Mouse (Mus musculus) left cerebral cortex, adult 9 months (tissue): ENCODE measurements around the gene Obscn.
A peak's percentile ranks its signal among the peaks of the same experiment; 100 is the strongest.

Source experiments
- DNase-seq, 2 experiments: peaks; one replicate each; pipeline ENCODE4 v3.0.0; 2022; ENCODE audit warnings: low spot score in 2 of 2

Gene Obscn

GRCm38 (mm10) chr11:59135904-59136452 is at the start of gene Obscn:
TSS of gene Obscn (minus strand) at chr11:59136402.
- no peak for DNase-seq

- DNase-seq, result no peak
These were observed 49.3 kb upstream of the Obscn start for GRCm38 (mm10) chr11:59185490-59185889.

- DNase-seq, result peak in 1 of 2 experiments; percentile 69
These were observed 47.6 kb upstream of the Obscn start for GRCm38 (mm10) chr11:59183821-59184220.

- peak in 1 of 2 experiments; percentile 44 for DNase-seq
These were observed 46.7 kb upstream of the Obscn start, which contains the start of gene Gjc2 for GRCm38 (mm10) chr11:59182864-59183331. TSS of gene Gjc2 (minus strand) at chr11:59183213.

- DNase-seq, result no peak
These were observed 40.7 kb upstream of the Obscn start for GRCm38 (mm10) chr11:59176921-59177320.

GRCm38 (mm10) chr11:59176475-59176874 is 40.3 kb upstream of the Obscn start:
- no peak for DNase-seq

GRCm38 (mm10) chr11:59174189-59174838 is 38.1 kb upstream of the Obscn start:
- DNase-seq, result no peak

- no peak for DNase-seq
These were observed 34.3 kb upstream of the Obscn start for GRCm38 (mm10) chr11:59170549-59170948.

- no peak for DNase-seq
These were observed 33.6 kb upstream of the Obscn start for GRCm38 (mm10) chr11:59169807-59170206.

GRCm38 (mm10) chr11:59165616-59166241 is 29.5 kb upstream of the Obscn start:
- no peak for DNase-seq

GRCm38 (mm10) chr11:59164384-59164783 is 28.2 kb upstream of the Obscn start:
- no peak for DNase-seq

- peak; percentile 99 for DNase-seq
These were observed 27.3 kb upstream of the Obscn start, which contains the start of gene Iba57 for GRCm38 (mm10) chr11:59163255-59164236. TSS of gene Iba57 (minus strand) at chr11:59163739.

- DNase-seq, result no peak
These were observed 26.4 kb upstream of the Obscn start for GRCm38 (mm10) chr11:59162443-59163254.

GRCm38 (mm10) chr11:59161398-59161797 is 25.2 kb upstream of the Obscn start:
- DNase-seq, result no peak

- no peak for DNase-seq
These were observed 23.4 kb upstream of the Obscn start for GRCm38 (mm10) chr11:59159558-59159957.

- DNase-seq, result no peak
These were observed 22.9 kb upstream of the Obscn start for GRCm38 (mm10) chr11:59159099-59159498.

GRCm38 (mm10) chr11:59155900-59156299 is 19.7 kb upstream of the Obscn start:
- no peak for DNase-seq

GRCm38 (mm10) chr11:59154220-59154619 is 18.0 kb upstream of the Obscn start:
- no peak for DNase-seq

- DNase-seq, result no peak
These were observed 15.5 kb upstream of the Obscn start for GRCm38 (mm10) chr11:59151729-59152128.

GRCm38 (mm10) chr11:59149302-59149701 is 13.1 kb upstream of the Obscn start:
- peak in 1 of 2 experiments; percentile 18 for DNase-seq

- no peak for DNase-seq
These were observed 6.8 kb upstream of the Obscn start for GRCm38 (mm10) chr11:59142962-59143361.
